Mouse (Mus musculus): ENCODE data around the gene Leo1.
A peak's percentile ranks its signal among the peaks of the same experiment; 100 is the strongest.
"Not testable (repeated sequence)": the region's sequence is repeated elsewhere in the genome, so short reads cannot be mapped to it uniquely, and the experiment has no call there.

The Leo1 gene

GRCm38 (mm10) chr9:75466641-75467040 lies 25.3 kb downstream of the Leo1 start:
- no peak for DNase-seq (ENCODE audit: inconsistent age in 2 of 2, low spot score in 1 of 2)

GRCm38 (mm10) chr9:75467581-75467980 lies 26.3 kb downstream of the Leo1 start:
- DNase-seq (ENCODE audit: inconsistent age in 2 of 2, low spot score in 1 of 2) = no peak

- DNase-seq (ENCODE audit: inconsistent age in 2 of 2, low spot score in 1 of 2) = no peak
These were observed 27.0 kb downstream of the Leo1 start for GRCm38 (mm10) chr9:75468297-75468696.

GRCm38 (mm10) chr9:75477212-75477611 lies 35.9 kb downstream of the Leo1 start:
- DNase-seq (ENCODE audit: inconsistent age in 2 of 2, low spot score in 1 of 2) = no peak

GRCm38 (mm10) chr9:75479106-75479725 lies 37.9 kb downstream of the Leo1 start:
- DNase-seq (ENCODE audit: inconsistent age in 2 of 2, low spot score in 1 of 2) = no peak

- no peak for DNase-seq (ENCODE audit: inconsistent age in 2 of 2, low spot score in 1 of 2)
These were observed 39.3 kb downstream of the Leo1 start for GRCm38 (mm10) chr9:75480536-75481075.

GRCm38 (mm10) chr9:75485231-75485630 lies 43.9 kb downstream of the Leo1 start:
- DNase-seq (ENCODE audit: inconsistent age in 2 of 2, low spot score in 1 of 2) = no peak

- DNase-seq (ENCODE audit: inconsistent age in 2 of 2, low spot score in 1 of 2) = not testable (repeated sequence)
These were observed 46.9 kb downstream of the Leo1 start for GRCm38 (mm10) chr9:75488255-75488654.

GRCm38 (mm10) chr9:75494407-75495005 lies 53.2 kb downstream of the Leo1 start:
- no peak for DNase-seq (ENCODE audit: inconsistent age in 2 of 2, low spot score in 1 of 2)

- DNase-seq (ENCODE audit: inconsistent age in 2 of 2, low spot score in 1 of 2) = no peak
These were observed 54.6 kb downstream of the Leo1 start for GRCm38 (mm10) chr9:75495945-75496344.

GRCm38 (mm10) chr9:75498571-75498970 lies 57.2 kb downstream of the Leo1 start:
- DNase-seq (ENCODE audit: inconsistent age in 2 of 2, low spot score in 1 of 2) = no peak

GRCm38 (mm10) chr9:75504311-75504710 lies 63.0 kb downstream of the Leo1 start:
- no peak for DNase-seq (ENCODE audit: inconsistent age in 2 of 2, low spot score in 1 of 2)

GRCm38 (mm10) chr9:75511236-75511939 lies 70.1 kb downstream of the Leo1 start:
- DNase-seq (ENCODE audit: inconsistent age in 2 of 2, low spot score in 1 of 2) = no peak

- DNase-seq (ENCODE audit: inconsistent age in 2 of 2, low spot score in 1 of 2) = peak; percentile 28 to 76
These were observed 74.3 kb downstream of the Leo1 start for GRCm38 (mm10) chr9:75515464-75516113.
